Mouse (Mus musculus) layer of hippocampus, postnatal 14 days (tissue): ENCODE measurements around the gene Itga1. TPM values are rescaled to one million over a fixed set of nuclear protein-coding genes. Genes with fewer than 3 reads are reported as not detected.

Source experiments
- total RNA-seq, 2 experiments: library from RNA; stranded (reverse); gene quantifications; 2 replicates each; pipeline ENCODE4 v1.2.3; 2021

The Itga1 gene
- total RNA-seq, 2 experiments from 2014 or later: 12.1 to 13.4 TPM

Other genes with a start within 250 kb of the Itga1 start
- under 1 TPM; 0.10 to 0.55 TPM for gene Itga2, start 169.9 kb downstream of the Itga1 start, total RNA-seq
- gene Pelo, start 11.8 kb downstream of the Itga1 start, total RNA-seq: 10 to 100 TPM; 18.6 to 22.0 TPM
- 1 to 10 TPM; 5.0 to 5.6 TPM for gene Gm49395, start within 50 bp of the Itga1 start, total RNA-seq